Mouse (Mus musculus) erythroblast, adult 5-6 weeks (primary cell): Measurements from ENCODE around the gene Sgk1. TPM values are rescaled to one million over a fixed set of nuclear protein-coding genes. Genes with fewer than 3 reads are reported as not detected.
"Not testable (repeated sequence)": the region's sequence is repeated elsewhere in the genome, so short reads cannot be mapped to it uniquely, and the experiment has no call there.

ENCODE experiments used
- ATAC-seq: replicated peaks from 2 replicates; pipeline ENCODE4 v1.8.0; 2016; ENCODE audit warnings: moderate number of reproducible peaks, mild to moderate bottlenecking, moderate TSS enrichment, inconsistent platforms; ENCODE audit not compliant: poor library complexity, low FRiP score, severe bottlenecking
- total RNA-seq, 2 experiments: library from RNA; stranded (forward) in 1 of 2; stranded (reverse) in 1 of 2; fragments of 150-400 nt in 1 of 2; fragments of 200-764, 138-1000 nt in 1 of 2; gene quantifications; 2 replicates each; pipeline versions ENCODE4 v1.2.3 to v1.2.4; 2015 to 2017; ENCODE audit warnings: low replicate concordance in 2 of 2

Gene Sgk1
- total RNA-seq, 2 experiments from 2014 or later: 2.1 to 7.2 TPM

DNA sequence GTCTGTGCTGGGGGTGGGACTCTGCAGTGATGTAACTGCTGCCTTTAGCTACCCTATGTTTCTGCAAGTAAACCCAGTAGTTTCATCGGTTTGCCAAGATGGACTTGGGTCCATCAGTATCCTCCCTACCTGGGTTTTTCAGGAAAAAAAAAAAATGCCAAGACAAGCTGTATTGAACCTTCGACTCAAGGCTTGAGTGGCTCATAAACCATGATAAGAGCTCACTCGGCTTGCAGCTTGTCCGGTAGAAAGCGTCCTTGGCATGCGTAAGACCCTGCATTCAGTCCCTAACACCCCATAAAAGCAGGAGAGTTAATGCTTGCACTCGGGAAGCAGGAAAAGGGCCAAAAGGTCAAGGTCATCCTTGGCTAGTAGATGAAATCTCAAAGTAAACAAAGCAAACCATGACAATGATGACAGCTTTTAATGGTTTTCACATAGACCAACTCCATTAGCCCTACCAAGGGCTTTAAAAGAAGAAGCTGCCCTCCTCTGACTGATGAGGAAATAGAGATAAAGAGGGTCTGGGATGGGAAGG is 23.5 kb upstream of the Sgk1 start:
- ATAC-seq: no peak

DNA sequence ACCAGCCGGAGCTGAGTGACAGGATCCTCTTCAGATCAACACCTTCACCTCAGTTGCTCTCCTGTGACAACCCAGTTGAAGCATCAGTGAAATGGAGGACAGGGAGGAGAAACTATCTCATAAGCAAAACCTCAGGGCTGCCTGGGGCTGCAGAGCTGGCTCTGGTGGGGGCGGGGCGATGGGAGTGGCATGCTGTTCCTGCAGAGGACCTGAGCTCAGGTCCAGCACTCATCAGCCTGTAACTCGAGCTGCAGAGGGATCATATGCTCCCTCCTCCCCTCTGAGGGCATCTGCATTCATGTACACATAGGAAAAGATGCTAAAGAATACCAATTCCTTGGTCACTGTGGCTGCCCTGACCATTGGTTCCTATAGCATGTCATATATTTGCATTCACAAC is 15.5 kb upstream of the Sgk1 start:
- no peak for ATAC-seq

DNA sequence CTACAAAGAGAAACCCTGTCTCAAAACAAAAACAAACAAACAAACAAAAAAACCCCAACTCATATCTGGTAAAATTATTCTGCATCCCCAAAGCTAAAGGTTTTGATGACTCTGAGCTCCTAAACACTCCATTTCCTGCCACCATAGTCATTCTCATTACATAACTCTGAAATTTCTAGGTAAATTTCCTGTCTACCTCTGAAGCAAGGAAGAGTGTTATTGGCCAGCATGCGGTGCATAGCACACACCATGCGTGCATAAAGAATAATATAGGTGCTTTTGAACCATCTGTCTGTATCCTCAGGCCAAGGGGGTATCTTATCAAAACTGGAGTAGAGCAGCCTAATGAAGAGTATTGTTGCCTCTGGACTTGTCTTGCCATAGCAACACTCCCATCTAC is 13.8 kb upstream of the Sgk1 start:
- no peak for ATAC-seq

DNA sequence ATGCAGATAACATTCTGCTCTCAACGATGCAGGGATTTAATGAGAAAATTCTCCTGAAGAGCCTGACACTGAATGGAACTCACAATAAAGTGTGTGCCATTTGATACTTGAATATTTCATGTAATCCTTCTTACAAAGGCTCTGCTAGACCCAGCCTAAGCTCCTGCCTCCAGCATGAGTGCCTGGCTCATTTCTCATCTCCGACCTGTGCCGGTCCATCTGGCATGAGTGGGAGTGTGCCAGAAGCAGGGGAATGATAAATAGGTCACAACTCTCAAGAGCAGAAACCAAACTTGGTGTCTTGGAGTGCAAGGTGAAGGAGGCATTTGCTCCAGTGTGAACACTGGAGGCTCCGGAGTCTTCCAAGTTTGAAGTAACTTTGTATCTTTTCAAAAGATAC is 13.4 kb upstream of the Sgk1 start:
- ATAC-seq: no peak

- ATAC-seq: no peak
Observed at GRCm38 (mm10) chr10:21881837-21882183, 174 bp upstream of the Sgk1 start.

DNA sequence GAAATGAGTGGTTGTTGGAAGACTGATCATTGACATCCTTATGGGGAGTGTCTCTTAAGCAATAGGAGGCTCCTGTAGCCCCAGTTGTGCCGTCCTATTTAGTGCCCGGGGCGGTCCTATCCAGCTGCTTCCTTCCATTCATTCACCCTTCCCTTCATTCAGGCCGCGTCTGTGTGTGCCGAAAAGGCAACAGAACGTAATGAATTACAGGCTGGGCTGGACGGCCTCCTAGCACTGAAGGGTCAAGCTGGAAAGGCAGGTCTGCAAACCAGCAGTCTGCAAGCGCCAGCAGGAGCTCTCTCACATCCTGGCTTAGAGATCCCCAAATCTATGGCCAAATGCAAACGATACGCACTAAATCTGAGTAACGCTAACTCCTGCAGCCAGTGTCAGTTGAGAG is 1.6 kb downstream of the Sgk1 start:
- no peak for ATAC-seq

DNA sequence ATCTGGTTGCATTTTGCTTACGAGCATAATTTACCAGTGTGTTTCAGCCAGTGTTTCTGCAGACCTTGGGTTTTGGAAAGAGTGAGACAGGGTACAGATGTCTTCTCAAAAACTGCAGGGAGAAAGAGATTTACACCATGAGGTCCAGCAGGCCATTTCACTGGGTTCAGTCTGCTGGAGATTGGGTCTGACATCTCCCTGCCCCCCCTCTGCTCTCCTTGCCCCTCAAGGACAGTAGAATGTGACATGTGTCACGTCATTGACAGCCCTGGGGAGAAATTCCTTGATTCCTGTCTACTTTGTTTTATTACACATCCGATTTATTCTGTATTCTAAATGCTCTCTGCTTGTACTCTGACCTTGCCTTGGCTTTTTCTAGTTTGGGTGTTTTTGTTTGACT is 2.5 kb downstream of the Sgk1 start:
- no peak for ATAC-seq

- no peak for ATAC-seq
Observed at GRCm38 (mm10) chr10:21889141-21889765, 7.3 kb downstream of the Sgk1 start.

DNA sequence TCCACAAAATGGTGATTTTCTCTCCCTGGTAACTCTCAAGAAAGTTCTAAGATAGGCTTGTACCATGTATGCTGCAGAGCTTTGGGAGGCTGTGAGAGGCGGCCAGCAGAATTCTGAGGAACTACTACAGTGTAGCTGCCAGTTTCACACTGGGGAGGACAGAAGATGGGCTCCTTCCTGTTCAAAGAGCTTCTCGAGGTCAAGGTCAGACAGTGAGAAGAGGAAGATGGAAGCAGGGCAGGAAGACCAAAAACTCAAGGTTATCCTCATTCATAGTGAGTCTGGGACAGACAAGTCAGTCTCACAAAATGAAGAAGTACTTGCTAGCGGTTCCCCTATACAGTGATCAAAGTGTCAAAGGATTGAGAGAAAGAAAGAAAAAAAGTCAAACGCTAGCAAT is 8.3 kb downstream of the Sgk1 start:
- ATAC-seq: no peak

DNA sequence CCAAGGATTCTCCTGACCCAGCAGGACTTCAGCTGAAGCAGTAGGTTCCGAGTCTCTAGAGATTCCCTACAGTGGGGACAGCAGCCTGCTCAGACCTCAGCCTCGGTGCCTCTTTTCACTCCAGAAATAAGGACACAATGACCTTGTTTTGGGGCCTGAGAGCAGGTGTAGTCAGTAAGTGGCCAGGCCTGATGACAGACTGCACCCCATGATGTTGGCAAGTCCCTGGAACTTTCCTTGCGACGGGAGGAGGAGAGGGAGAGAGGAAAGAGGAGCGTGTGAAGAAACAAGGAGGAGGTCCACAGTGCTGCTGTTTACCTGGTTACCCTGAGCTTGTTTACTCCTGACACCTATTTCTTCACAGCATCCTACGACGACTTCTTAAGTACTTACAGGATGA is 9.5 kb downstream of the Sgk1 start:
- no peak for ATAC-seq

GRCm38 (mm10) chr10:21892104-21892503 is 10.1 kb downstream of the Sgk1 start:
- ATAC-seq: no peak

GRCm38 (mm10) chr10:21898417-21898816 is 16.4 kb downstream of the Sgk1 start:
- no peak for ATAC-seq

GRCm38 (mm10) chr10:21898851-21899250 is 16.9 kb downstream of the Sgk1 start:
- not testable (repeated sequence) for ATAC-seq

DNA sequence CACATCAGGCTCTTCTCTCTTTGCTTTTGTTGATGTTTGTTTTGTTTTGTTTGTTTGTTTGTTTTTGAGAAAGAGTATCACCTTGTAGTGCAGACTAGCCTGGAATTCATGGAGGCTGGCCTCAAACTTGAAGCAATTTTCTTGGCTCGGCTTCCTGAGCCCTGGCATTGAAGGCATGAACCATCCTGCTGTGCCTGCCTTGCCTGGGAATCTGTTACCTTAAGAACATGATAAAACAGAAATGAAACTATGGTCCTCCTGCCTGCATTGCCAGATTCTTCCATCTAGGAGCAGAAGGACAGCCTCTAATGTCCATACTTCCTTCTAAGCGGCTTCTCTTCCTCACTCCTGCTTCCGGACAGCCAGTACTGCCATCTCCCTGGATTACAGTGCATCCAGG is 17.4 kb downstream of the Sgk1 start:
- no peak for ATAC-seq

DNA sequence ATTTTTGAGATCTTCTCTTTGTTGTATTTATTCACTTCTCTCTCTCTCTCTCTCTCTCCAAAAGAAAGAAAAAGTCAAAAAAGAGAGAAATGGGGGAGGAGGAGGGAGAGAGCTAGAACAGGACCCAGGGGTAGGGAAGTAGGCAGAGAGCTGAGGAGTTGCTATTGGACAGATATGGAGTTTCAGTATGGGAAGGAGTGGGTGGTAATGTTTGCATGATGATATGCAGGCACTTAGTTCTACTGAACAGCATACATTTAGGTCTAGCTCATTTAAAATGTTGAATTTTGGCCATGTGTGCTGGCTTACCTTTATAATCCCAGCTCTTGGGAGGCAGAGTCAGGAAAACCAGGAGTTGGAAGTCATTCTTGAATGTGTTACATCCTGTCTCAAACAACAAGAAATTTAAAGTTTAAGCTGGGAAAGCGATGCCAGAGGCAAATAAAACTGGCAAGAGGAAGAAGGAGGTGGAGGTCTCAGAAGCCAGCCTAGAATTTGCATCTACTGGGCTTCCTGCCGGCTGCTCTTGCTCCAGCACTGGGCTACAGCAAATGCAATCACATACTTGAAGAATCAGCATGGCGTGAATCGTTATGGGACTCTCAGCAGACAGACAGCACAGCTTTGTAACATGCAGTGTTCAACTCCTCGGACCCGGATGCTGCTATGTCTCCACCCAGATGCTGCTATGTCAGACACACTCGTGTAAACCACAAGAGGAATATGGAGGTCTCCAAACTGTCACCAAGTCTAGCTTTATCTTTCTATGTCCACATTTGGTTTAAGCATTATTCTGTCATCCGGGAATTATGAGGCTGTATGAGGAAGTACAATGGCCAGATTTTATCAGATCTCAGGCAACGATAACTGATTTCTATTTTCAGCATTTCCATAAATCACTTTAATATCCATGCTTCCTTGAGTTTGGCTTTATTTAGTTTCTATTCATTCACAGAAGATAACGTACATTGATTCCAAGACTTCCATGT is 20.5 kb downstream of the Sgk1 start:
- ATAC-seq: no peak

DNA sequence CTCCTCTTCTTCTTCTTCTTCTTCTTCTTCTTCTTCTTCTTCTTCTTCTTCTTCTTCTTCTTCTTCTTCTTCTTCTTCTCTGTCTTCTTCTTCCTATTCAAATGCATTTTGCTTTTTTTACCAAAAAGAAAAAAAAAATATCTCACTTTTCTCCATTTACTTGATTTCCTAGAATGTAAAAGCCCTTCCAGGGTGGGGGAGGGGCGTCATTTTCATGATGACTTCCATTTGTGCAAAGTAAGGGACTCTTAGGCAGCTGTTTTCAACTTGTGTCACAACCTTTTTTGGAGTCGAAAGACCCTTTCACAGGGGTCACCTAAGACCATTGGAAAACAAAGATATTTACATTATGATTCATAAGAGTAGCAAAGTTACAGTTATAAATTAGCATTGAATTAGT is 22.2 kb downstream of the Sgk1 start:
- ATAC-seq: no peak

- ATAC-seq: no peak
Observed at GRCm38 (mm10) chr10:21905616-21906015, 23.6 kb downstream of the Sgk1 start.

DNA sequence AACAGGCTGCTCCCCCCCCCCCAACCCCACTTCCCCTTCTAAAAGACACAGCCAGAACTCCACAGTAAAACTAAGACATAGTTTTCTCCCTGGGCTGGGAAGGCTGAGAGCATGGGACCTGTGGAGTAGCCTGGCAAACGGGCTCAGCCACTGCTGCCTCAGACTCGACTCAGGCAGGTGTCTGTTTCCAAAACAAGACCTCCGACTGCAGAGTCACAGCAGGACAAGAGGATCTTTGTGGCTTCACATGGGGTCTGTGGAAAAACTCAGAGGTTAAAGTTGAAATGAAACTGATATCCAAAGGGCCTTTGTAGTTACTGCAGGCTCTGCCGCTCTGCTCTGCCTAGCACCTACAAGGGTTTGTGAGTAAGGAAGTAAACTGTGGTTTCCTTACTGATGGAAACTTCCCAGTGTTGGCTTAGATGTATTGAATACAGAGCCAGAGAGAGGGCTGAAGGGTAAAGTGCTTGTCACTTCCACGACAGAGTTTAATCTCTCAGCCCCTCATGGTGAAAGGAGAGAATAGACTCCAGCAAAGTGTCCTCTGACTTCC is 25.0 kb downstream of the Sgk1 start:
- no peak for ATAC-seq

DNA sequence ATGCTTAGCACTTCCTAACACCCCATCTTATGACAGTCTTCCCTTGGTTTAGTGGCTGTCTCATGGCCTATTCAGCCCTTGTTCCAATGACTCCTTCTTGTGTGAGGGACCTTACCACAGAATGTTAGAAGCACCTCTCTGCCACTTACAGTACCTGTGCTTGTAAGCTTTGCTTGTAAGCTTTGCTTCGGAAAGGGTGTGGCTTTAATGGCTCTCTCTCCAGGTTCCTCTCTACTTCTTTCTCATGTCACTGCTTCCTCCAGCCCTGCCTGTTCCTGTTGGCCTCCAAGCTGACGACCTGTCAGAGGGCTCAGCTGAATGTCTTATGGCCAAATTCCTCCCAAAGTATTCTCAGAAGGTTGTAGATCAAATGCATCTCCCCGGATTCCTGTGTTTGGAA is 25.8 kb downstream of the Sgk1 start:
- no peak for ATAC-seq

GRCm38 (mm10) chr10:21908686-21909085 is 26.7 kb downstream of the Sgk1 start:
- no peak for ATAC-seq

DNA sequence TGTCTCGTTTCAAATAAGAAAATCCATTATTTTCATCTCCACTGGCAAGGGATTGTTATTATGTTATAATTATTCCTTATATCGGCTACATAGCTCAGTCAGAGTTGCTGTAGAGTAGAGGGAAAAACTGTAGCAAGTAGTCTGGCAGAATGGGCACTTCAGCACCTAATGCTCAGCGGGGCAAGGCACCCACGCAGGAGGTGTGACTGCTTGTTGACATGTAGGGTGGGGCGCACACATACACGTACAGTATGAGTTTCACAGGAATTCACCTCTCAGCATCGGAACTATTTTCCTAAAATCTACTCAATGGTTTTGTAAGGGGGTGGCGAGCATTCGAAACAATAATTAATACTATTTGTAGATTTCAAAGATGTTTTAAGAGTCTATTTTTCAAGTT is 28.4 kb downstream of the Sgk1 start:
- ATAC-seq: no peak
